Comparison of ENCODE assay signal across 14 mouse cellular contexts in genomic region chr3:9576872-9577271, GRCm38 (mm10).
"Had no signal": no experiment of that assay in that cellular context is flagged by ENCODE, and none has a peak within 500 bp of the region (broad histone marks: within the 10 kb centered on the region; RNA-seq: fewer than 3 reads in every experiment).

No protein-coding gene starts in this region.

- H3K27ac ChIP-seq: intestine, embryonic 15.5 days; left cerebral cortex, adult 2 months; limb, embryonic 10.5 days; liver, embryonic 14.5 days; midbrain, embryonic 10.5 days; neural tube, embryonic 15.5 days had no signal

- H3K4me3 ChIP-seq: intestine, embryonic 15.5 days; left cerebral cortex, adult 2 months; limb, embryonic 10.5 days; midbrain, embryonic 10.5 days; myocyte; neural tube, embryonic 15.5 days had no signal

- DNase-seq: lung, adult 2 months; lung, postnatal 36 days; midbrain, embryonic 14.5 days; right cerebral cortex, adult 18-20 months; right cerebral cortex, postnatal 25 days; thymus, postnatal 36 days had no signal

- ATAC-seq: intestine, embryonic 15.5 days; lung, postnatal 0 days had no signal

- H3K27me3 ChIP-seq: intestine, embryonic 15.5 days; neural tube, embryonic 15.5 days had no signal

- H3K9me3 ChIP-seq: intestine, embryonic 15.5 days; limb, embryonic 10.5 days; midbrain, embryonic 10.5 days; neural tube, embryonic 15.5 days had no signal

- H3K4me2 ChIP-seq: intestine, embryonic 15.5 days; neural tube, embryonic 15.5 days had no signal

- H3K9ac ChIP-seq: intestine, embryonic 15.5 days; liver, embryonic 14.5 days; neural tube, embryonic 15.5 days had no signal

- H3K36me3 ChIP-seq: intestine, embryonic 15.5 days; midbrain, embryonic 10.5 days; neural tube, embryonic 15.5 days had no signal
